Mouse (Mus musculus) lung, postnatal 0 days (tissue): ENCODE data around the gene Olfr849. TPM values are rescaled to one million over a fixed set of nuclear protein-coding genes. Genes with fewer than 3 reads are reported as not detected.

Source experiments
- ATAC-seq: fragments of 200-750 bp; cut with Nextera tagmentation; 2 replicates; pipeline ENCODE4 v1.8.0; 2017; ENCODE audit warnings: moderate library complexity
- DNase-seq: peaks from one replicate; pipeline ENCODE4 v3.0.0-alpha.2; 2016; ENCODE audit warnings: low spot score
- H3K27ac ChIP-seq: fragments of 300-500 bp; sonication (generic); 2 replicates; pipeline ENCODE4 v1.5.1; 2014; ENCODE audit warnings: antibody characterized with exemption, mild to moderate bottlenecking, low read length, mixed read lengths
- H3K27me3 ChIP-seq: fragments of 300-500 bp; sonication (generic); replicated peaks from 2 replicates; pipeline ENCODE4 v1.6.1; 2014; ENCODE audit warnings: low read length, mixed read lengths; ENCODE audit not compliant: insufficient read depth
- H3K36me3 ChIP-seq: fragments of 300-500 bp; sonication (generic); 2 replicates; pipeline ENCODE4 v1.6.1; 2014; ENCODE audit warnings: low read length, mixed read lengths; ENCODE audit not compliant: insufficient read depth
- H3K4me1 ChIP-seq: fragments of 300-500 bp; sonication (generic); 2 replicates; pipeline ENCODE4 v1.6.1; 2014; ENCODE audit warnings: antibody characterized with exemption, low read depth, low read length, mixed read lengths; ENCODE audit not compliant: insufficient read depth
- H3K4me2 ChIP-seq: fragments of 300-500 bp; sonication (generic); replicated peaks from 2 replicates; pipeline ENCODE4 v1.6.1; 2014; ENCODE audit warnings: low read depth, mild to moderate bottlenecking, low read length, moderate library complexity, mixed read lengths
- H3K4me3 ChIP-seq: fragments of 300-500 bp; sonication (generic); 2 replicates; pipeline ENCODE4 v1.5.1; 2014; ENCODE audit warnings: low read depth, low read length
- H3K9ac ChIP-seq: fragments of 300-500 bp; sonication (generic); replicated peaks from 2 replicates; pipeline ENCODE4 v1.6.1; 2014; ENCODE audit warnings: low read depth, mild to moderate bottlenecking
- H3K9me3 ChIP-seq: fragments of 300-500 bp; sonication (generic); 2 replicates; pipeline ENCODE4 v1.6.1; 2016; ENCODE audit warnings: low read length, mixed read lengths
- CTCF ChIP-seq: IDR thresholded peaks from 2 replicates; pipeline ENCODE4 v1.5.1; 2016; ENCODE audit warnings: antibody characterized with exemption, mild to moderate bottlenecking
- EP300 ChIP-seq: IDR thresholded peaks from 2 replicates; pipeline ENCODE4 v1.6.1; 2016; ENCODE audit warnings: antibody characterized with exemption, mild to moderate bottlenecking, control low read depth
- WGBS: fragments of 180-500 bp; shearing (Covaris S2); extraction: QIAGEN DNeasy Blood & Tissue Kit; methylation state at CpG from one replicate; pipeline ENCODE4 v1.1.7; 2014; 5-methylcytosine and 5-hydroxymethylcytosine counted together
- polyA plus RNA-seq: library from polyadenylated mRNA; unstranded; fragments of >200 nt; fragmentation: Nextera tagmentation; extraction: Ambion mirVana; gene quantifications from 2 replicates; pipeline ENCODE4 v1.2.1, GENCODE M21; 2015

The Olfr849 gene
- not detected in 2 replicates for polyA plus RNA-seq

GRCm38 (mm10) chr9:19439966-19440365, at the start of gene Olfr849:
TSS of gene Olfr849 (plus strand) at chr9:19440266.
- DNase-seq (no peak), ATAC-seq (no peak)
- 80% methylated on average over 2 of the region's 2 CpGs for WGBS

DNA sequence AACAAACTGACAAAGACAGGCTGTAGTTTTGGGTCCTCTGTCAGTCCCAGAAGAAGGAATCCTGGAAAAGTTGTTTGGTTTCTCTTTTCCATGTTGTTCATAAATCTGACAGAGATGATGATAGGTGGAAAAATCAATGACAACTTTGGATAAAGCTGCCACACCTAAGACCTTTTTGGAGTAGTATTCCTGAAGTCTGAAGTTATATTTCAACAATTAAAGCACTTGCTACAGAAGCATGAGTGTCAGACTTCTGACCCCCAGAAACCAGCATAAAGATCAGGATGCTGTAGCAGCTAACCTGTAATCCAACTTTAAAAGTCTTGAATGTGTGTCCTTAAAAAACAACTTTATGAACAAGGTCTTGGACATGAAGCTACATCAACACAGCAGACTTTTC, 38.1 kb downstream of the Olfr849 start, which contains the start of gene Olfr850:
TSS of gene Olfr850 (minus strand) at position 101 of the 400 bp plus-strand sequence.
- Histone ChIP-seq H3K27ac (no peak within 1 kb of the TSS), H3K4me1 (no peaks in the 10 kb centered on the region), H3K4me3 (no peak within 1 kb of the TSS), H3K9me3 (no peaks in the 10 kb centered on the region), H3K4me2 (no peak within 1 kb of the TSS), H3K27me3 (no peaks in the 10 kb centered on the region), H3K36me3 (no peaks in the 10 kb centered on the region), H3K9ac (no peak within 1 kb of the TSS)
- ATAC-seq: no peak
- DNase-seq: no peak
- TF ChIP-seq CTCF (no peak), EP300 (no peak)

More at GRCm38 (mm10) chr9:19439966-19440365, at the start of gene Olfr849:
- Histone ChIP-seq H3K36me3 (no peaks in the 10 kb centered on the region), H3K27ac (no peak within 1 kb of the TSS), H3K27me3 (no peaks in the 10 kb centered on the region), H3K4me3 (no peak within 1 kb of the TSS), H3K9me3 (no peaks in the 10 kb centered on the region), H3K4me2 (no peak within 1 kb of the TSS), H3K4me1 (no peaks in the 10 kb centered on the region), H3K9ac (no peak within 1 kb of the TSS)
- no peak for TF ChIP-seq EP300
- no peak for TF ChIP-seq CTCF

GRCm38 (mm10) chr9:19492995-19493394, 52.9 kb downstream of the Olfr849 start, which contains the start of gene Olfr851:
TSS of gene Olfr851 (plus strand) at chr9:19493295.
- ATAC-seq: no peak
- H3K4me3 ChIP-seq: no peak within 1 kb of the TSS
- TF ChIP-seq EP300 (no peak), CTCF (no peak)
- H3K36me3 ChIP-seq: no peaks in the 10 kb centered on the region
- H3K9ac ChIP-seq: no peak within 1 kb of the TSS
- H3K4me1 ChIP-seq: no peaks in the 10 kb centered on the region
- H3K4me2 ChIP-seq: no peak within 1 kb of the TSS
- no peak within 1 kb of the TSS for H3K27ac ChIP-seq
- DNase-seq: no peak
- no peaks in the 10 kb centered on the region for H3K9me3 ChIP-seq
- no peaks in the 10 kb centered on the region for H3K27me3 ChIP-seq

Other genes with a start within 250 kb of the Olfr849 start
- not detected in 2 replicates for gene Olfr843, start 188.3 kb upstream of the Olfr849 start, polyA plus RNA-seq
- gene Olfr844, start 123.9 kb upstream of the Olfr849 start, polyA plus RNA-seq: not detected in 2 replicates
- not detected in 2 replicates for gene Olfr845, start 103.8 kb upstream of the Olfr849 start, polyA plus RNA-seq
- not detected in 2 replicates for gene Olfr846, start 76.3 kb upstream of the Olfr849 start, polyA plus RNA-seq
- gene Olfr847, start 61.6 kb upstream of the Olfr849 start, polyA plus RNA-seq: not detected in 2 replicates
- gene Olfr850, start 38.0 kb downstream of the Olfr849 start, polyA plus RNA-seq: not detected in 2 replicates
- gene Olfr851, start 53.0 kb downstream of the Olfr849 start, polyA plus RNA-seq: not detected in 2 replicates
- not detected in 2 replicates for gene Olfr853, start 100.8 kb downstream of the Olfr849 start, polyA plus RNA-seq
- not detected in 2 replicates for gene Olfr854, start 127.1 kb downstream of the Olfr849 start, polyA plus RNA-seq
- gene Olfr855, start 142.4 kb downstream of the Olfr849 start, polyA plus RNA-seq: not detected in 2 replicates
- 12.0 and 13.9 TPM in 2 replicates for gene Zfp317, start 181.8 kb downstream of the Olfr849 start, polyA plus RNA-seq